Mouse (Mus musculus): ENCODE data around the gene H2afy2. TPM values are rescaled to one million over a fixed set of nuclear protein-coding genes. Genes with fewer than 3 reads are reported as not detected.

The H2afy2 gene
- total RNA-seq, 2 experiments from 2014 or later, result not detected

DNA sequence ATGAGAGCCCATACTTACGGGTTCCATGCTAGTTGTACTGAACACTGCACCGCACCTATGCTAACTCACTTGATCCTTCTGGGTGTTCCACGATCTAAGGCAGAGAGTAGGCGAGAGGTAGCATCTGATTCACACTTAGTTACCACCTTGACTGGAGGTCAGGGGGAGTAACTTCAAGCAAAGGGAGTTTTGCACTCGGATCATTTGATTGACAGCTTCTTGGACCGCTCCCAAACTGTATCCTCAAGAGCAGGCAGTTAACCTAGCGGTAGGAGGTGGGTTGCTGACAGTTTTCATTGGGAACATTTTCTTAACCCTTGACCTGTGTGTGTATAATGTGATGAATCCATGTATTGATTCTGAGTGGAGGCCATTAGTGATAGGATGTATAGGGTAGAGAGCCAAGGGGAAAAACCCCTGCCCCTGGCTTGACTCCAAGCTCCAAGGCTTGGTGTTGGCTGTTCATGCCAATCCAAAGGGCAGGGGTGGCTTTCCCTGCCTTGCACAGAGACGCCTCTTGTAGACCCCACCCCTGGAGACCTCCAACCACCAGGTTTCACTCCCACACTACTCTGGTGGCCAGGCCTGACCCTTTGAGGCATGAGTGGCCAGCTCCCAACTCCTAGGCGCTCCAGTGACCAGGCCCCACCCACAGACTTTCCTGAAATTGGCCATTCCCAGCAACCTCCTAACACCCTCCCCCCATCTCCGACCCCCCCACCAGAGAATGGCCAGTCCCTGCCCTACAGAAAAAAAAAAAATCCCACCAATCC, 3.8 kb upstream of the H2afy2 start:
- ATAC-seq (replicated peaks; ENCODE audit: low FRiP score, poor library complexity, severe bottlenecking), result no peak

DNA sequence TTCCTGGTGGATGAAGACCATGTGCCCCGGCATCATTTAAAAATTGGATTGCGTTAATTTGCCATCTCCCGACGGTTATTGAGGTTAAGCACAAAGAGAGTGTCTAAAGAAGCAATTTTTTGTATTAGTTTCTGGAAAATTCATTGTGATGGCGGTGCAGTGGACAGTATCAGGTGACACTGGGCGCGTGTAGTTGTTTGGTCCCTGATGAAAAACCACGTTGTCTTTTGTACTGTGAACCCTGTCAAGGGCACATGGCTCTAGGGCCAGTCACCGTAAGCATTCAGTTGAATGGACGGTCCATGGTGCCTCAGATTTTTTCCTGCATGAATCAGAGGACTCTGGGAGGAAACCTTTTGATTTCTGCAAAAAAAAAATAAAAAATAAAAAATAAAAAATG, 467 bp upstream of the H2afy2 start:
- no peak for ATAC-seq (replicated peaks; ENCODE audit: low FRiP score, poor library complexity, severe bottlenecking)

DNA sequence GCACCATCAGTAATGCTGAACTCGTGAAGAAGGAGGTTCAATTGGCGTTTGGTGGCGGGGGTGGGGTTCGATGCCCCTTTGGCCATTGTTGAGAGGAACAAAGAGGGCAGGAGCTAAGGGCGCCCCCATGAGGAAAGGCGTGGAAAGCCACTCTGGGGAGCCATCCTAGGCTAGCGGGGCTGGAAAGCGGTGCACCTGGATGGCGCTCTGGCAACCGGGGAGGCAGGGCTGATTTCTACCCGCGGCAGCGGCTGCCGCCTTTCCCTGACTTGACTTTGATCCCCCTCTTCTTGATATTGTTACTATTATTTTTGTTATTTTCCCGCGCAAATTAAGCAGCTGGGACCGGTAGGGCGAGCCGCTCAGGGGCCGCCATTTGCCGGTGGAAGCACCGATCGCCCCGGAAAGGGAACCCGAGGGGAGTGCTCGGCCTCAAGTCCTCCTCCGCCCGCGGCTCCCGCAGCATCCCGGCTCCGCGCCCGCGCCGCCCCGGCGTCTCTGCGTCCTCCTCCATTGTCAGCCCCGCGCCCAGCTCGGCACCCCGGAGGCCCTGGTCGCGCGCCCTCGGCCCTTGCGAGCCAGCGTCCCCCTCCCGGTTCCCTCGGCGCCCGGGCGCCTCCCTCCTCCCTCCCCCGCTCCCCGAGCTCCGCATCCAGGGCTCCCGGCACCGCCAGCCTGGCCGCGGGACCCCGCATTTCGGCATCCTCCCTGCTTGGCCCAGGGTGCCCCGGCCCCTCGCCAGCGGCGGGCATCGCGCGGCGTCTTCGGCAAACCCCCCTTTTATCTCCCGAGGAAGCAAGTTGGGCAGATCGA, 942 bp downstream of the H2afy2 start:
- no peak for ATAC-seq (replicated peaks; ENCODE audit: low FRiP score, poor library complexity, severe bottlenecking)

DNA sequence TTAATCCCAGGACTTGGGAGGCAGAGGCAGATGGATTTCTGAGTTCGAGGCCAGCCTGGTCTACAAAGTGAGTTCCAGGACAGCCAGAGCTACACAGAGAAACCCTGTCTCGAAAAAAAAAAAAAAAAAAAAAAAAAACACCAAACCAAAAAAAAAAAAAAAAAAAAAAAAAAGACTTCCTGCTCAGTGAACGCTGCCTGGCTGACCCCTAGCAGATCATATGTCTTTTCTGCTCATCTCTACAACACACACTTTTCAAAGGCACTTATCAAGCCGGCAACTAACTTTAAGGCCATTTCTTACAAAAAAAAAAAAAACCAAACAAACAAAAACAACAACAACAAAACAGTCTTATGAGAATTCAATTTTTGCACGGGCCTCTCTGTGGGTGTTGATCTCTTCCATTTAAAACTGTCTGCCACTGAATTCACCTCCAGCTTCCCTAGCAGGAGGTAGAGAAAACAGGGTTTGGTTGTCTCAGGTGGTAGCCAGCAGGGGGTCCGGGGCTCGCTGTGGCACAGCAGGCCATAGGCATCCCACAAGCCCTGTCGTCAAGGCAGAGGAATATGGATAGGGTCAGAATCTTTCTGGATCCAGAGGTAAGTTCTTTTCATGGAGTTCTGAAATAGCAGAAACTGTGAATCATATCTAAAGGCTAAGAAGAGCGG, 2.4 kb downstream of the H2afy2 start:
- ATAC-seq (replicated peaks; ENCODE audit: low FRiP score, poor library complexity, severe bottlenecking), result no peak

DNA sequence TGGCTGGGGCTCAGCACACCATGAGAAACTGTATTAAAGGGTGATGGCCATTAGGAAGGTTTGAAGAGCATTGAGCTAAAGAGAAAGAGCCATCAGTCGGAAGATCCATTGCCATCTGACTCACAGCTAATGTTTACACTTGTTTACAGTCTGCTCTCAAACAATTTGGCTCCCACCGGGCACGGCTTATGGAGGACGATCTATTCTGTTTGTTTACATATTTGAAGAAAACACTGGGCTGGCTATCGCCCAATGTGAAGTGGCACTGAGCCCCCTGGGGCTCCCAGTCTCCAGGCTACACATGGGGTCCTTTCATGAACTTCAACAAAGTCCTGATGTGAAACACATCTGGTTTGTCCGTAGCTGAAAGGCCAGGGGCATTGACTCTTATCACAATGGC, 17.1 kb downstream of the H2afy2 start:
- ATAC-seq (replicated peaks; ENCODE audit: low FRiP score, poor library complexity, severe bottlenecking), result no peak

DNA sequence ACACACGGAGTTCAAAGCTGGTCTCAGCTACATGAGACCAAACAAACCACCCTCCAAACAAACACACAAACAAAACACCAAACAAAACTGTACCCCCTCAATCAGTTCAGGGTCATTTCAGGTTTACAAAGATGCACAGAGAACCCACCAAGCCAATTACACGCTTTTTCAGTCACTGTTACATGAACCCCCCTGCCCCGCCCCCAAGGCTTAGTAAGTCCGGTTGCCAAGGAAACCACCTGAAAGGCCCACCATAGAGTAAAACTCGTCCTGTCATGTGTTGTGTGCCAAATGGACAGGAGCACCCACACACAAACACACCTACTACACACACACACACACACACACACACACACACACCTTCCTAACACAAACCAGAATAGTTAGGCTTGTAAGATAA, 18.4 kb downstream of the H2afy2 start:
- ATAC-seq (replicated peaks; ENCODE audit: low FRiP score, poor library complexity, severe bottlenecking), result no peak

DNA sequence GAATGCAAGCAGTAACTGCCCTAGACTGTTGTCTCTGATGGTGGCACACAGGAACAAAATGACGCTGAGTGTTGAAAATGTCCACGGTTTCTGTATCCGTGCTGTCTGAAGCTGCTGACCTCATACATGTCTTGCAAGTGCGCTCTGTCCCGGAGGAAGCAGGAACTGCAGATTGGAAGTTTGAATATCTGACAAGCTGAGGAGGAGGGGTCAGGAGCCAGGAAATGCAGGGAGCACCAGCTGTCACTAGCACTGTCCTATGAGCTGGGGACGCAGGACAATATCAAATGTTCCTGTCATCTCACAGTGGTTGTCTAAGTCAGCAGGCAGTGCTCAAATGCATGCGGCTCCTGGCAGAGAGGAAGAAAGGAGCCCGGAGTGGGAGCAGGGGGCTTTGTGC, 19.3 kb downstream of the H2afy2 start:
- no peak for ATAC-seq (replicated peaks; ENCODE audit: low FRiP score, poor library complexity, severe bottlenecking)

DNA sequence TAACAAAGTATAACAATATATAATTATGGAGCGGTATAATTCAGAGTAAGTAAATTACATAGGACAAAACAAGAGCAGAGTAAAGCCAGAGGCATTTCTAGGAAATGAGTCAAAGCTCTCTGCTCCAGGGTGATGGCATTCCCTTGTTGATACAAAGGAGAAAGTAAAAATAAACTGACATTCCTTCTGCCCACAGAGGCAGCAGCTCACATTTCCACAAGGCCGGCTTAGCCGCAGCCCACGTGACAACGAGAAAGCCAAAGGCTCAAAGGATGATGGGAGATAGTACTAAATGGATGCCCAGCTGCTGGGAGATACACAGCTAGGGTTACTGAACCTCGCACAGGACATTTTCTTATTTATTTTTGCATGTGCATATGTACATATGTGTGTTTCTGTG, 24.1 kb downstream of the H2afy2 start:
- ATAC-seq (replicated peaks; ENCODE audit: low FRiP score, poor library complexity, severe bottlenecking), result no peak

DNA sequence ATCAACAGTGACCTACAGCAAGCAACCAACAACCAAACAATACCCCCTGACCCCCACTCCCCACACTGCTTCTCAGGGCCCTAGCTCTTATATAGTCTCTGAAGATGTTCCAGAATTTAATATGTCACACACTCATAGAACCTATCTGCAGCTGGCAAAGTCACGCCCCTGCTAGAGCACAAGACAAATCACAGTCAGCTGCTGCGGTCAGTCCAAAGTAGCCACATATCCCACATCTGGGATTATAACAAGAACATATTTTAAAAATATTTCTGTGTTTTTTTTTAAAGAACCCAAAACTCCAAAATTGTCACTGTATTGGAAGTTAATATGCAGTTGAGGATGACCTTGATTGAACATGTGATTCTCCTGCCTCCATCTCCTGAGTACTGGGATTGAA, 25.0 kb downstream of the H2afy2 start:
- ATAC-seq (replicated peaks; ENCODE audit: low FRiP score, poor library complexity, severe bottlenecking), result no peak

DNA sequence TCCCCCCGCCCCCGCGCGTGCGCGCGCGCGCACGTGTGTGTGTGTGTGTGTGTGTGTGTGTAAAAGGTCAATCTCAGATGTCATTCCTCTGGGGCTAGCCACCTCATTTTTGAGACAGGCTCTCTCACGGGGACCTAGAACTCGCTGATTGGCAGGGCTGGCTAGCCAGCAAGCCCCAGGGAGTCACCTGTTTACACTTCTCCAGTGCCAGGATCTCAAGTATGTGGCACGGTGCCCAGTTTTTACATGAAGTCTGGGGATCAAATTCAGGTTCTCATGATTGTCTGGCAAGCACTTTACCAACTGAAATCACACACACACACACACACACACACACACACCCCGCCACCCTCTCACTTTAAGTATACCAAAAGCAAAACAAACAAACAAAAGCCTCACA, 26.9 kb downstream of the H2afy2 start:
- ATAC-seq (replicated peaks; ENCODE audit: low FRiP score, poor library complexity, severe bottlenecking), result no peak

DNA sequence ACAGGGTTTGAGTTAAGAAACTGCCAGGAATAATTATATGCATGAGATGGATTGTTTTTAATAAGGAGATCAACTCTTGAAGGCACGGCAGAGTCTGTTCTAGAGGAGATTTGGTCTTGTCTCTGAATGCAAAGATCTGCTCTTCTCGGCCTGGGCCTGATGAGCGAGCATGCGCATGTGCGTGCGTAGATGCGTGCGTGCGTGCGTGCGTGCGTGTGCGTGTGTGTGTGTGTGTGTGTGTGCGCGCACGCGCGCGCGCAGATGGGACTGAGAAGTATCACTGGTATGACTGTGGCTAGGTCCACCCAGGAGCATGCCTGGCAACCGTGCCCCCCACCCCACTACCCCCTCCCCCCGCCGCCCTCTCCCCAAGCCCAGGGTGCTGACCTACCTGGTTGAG, 30.9 kb downstream of the H2afy2 start:
- ATAC-seq (replicated peaks; ENCODE audit: low FRiP score, poor library complexity, severe bottlenecking), result no peak

DNA sequence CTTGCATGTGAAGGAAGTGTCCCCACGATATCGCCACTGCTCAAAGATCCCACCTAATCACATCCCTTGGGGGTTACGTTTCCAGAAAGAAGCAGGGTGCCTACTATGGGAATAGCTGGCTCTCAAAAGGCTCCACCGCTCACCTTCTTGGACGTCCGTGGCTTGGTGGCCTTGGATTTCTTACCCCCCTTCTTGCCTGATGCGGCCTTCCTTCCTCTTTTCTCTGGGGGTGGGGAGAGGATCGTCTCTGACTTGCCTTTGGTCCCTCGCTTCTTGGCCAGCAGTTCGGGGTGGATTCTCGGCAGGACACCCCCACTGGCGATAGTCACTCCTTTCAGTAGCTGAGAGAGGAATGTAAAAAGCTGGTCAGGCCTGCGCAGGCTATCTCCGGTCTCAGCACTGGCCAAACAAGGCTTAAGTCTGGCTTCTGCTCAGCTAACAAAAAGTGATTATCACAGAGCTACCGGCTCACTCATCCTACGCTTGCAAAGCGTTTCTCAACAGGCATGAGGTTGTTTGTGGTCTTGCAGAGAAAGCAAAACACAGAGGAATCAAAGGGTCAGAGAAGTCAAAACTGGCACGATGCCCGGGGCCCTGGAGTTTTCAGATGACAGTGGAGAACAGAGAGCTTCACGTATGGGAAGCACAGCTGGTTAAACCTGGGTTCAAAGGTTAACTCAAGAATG, 32.3 kb downstream of the H2afy2 start:
- ATAC-seq (replicated peaks; ENCODE audit: low FRiP score, poor library complexity, severe bottlenecking), result no peak

DNA sequence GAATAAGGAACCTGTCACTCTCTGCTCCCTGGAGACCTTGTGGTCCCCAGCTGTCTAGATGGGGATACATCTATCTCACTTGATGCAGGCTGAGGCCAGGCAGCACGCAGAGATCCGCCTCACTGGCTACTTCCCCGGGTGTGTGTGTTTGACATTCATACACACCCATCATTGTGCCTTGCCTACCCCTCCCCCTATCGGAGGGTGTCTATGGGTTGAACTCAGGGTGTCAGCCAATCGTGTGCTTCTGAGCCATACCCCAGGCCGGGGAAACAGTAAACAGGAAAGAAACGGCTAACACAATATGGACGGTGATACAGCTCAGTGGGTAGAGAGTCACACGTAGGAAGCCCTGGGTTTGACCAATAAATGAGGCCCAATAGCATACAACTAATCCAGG, 33.9 kb downstream of the H2afy2 start:
- ATAC-seq (replicated peaks; ENCODE audit: low FRiP score, poor library complexity, severe bottlenecking), result no peak

DNA sequence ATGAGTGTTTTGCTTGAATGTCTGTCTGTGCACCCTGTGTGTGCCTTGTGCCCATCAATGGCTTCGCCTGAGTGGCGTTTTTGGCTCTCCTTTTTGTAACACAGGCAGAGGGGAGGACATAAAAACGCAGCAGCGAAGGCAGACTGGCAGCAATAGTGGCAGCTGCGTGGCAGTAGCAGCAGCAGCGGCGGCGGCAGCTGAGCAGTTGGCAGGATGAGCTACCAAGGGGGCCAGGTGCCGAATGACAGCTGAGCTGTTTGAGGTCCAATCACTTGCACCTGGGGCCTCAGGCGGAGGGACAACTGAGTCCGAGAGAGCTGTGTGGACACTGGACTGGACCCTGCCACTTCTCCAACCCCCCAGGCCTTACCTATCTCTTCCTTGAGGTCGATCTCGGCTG, 36.6 kb downstream of the H2afy2 start:
- ATAC-seq (replicated peaks; ENCODE audit: low FRiP score, poor library complexity, severe bottlenecking), result no peak

DNA sequence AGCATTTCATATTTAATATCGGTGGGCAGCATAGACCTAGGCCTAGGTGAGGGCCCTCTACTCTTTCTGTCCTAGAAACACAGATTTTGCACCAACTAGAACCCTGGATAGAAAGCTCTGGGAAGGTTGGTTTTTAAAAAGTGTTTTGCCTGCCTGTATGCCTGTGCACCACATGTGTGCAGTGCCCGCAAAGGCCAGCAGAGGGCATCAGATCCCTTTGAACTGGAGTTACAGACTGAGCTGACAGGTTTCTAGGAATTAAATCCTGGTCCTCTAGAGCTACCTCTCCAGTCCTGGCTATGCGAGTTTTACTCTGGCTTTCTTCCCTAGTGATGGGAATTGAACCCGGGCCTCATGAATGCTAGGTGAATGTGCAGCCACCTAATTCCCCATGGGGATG, 38.8 kb downstream of the H2afy2 start:
- ATAC-seq (replicated peaks; ENCODE audit: low FRiP score, poor library complexity, severe bottlenecking), result no peak

DNA sequence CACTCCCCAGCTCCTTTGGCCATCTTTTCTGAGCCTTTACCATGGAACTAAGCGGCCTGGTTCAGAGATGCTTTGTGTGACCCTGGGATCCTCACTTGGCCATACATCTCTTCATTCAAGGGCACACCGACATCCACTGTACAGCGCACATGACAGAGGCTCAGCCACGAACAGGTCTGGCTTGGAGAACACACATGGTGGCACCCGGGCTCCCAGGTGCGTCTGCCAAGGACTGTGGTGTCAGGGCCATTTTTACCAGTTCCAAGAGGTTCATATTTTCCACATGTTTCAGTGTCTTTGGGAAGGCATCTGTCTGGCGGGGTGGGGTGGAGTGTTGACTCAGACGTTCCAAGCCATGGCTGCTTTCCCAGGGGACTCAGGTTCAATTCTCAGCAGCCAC, 41.6 kb downstream of the H2afy2 start:
- ATAC-seq (replicated peaks; ENCODE audit: low FRiP score, poor library complexity, severe bottlenecking), result no peak

DNA sequence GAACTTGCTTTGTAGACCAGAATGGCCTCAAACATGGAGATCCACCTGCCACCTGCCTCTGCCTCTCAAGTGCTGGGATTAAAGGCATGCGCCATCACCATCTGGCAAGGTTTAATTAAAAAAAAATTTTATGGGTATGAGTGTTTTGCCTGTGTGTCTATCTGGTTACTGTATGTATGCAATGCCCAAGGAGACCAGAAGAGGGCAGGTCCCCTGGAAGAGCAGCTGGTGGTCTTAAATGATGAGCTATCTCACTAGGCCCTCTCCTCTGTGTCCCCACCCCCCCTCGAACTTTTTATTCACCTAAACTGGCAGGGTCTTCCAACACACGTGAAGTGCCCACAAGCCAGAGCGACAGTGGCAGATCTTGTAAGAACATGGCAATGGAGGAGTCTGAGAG, 42.1 kb downstream of the H2afy2 start:
- ATAC-seq (replicated peaks; ENCODE audit: low FRiP score, poor library complexity, severe bottlenecking), result no peak

DNA sequence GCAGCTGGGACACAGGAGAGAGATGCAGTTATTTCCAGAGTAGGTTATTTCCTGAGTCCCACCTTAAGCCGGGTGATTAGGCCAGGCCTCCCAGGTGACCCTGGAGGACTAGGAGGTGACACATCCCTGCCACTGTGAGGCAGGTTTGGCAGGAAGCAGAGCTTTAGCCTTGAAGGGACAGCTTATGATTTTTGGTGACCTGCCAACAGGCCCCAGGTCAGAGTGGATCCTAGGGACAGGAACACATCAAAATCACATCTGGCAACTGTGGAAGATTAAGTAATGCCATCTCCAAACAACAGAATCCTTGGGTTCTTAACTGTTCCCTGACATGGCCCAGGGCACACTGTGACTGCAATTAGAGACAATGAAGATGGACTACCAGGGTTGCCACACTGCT, 42.6 kb downstream of the H2afy2 start:
- ATAC-seq (replicated peaks; ENCODE audit: low FRiP score, poor library complexity, severe bottlenecking), result no peak

DNA sequence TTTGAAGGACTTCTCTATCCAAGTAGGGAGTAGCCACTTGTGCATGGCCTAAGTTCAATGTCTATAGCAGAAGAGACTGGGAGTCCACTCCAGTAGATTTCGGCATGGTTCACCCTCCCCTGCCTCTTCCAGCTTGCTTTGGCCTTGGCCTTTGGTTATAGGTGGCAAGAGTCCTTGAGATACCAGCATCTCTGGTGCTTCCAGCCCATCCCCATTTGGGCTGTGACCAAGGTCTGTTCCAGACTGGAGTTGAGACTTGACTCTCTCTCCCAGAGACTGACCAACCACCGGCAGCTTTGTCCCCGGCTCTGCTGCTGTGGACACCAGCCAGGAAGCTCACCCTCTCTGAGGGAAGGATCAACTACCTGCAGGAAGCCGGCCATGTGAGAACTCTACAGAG, 45.8 kb downstream of the H2afy2 start:
- ATAC-seq (replicated peaks; ENCODE audit: low FRiP score, poor library complexity, severe bottlenecking), result no peak

DNA sequence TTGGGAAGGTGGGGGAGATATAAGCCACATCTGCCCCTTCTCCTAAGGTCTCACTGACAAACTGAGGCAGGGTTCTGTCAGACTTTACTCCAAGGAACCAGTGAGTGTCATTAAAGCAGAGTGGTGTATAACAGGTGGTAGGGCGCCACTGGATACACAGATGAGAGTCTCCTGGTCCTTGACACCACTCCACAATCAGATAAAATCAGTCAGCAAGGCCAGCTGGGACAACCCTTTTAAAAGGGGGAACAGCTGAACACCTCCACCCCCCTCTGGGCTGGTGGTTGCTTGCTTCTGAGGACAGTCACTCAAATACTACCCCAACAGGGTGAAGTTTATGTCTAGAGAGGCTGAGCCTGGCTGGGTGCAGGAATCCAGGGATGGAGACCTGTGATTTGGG, 46.4 kb downstream of the H2afy2 start:
- no peak for ATAC-seq (replicated peaks; ENCODE audit: low FRiP score, poor library complexity, severe bottlenecking)

All from erythroblast, adult 5-6 weeks (primary cell).